Comparison of ENCODE assay signal across 13 mouse cellular contexts in genomic region chr4:156063861-156064509, GRCm38 (mm10). TPM values are rescaled to one million over a fixed set of nuclear protein-coding genes. Genes with fewer than 3 reads are reported as not detected.
DNase-seq lines count a peak whose midpoint lies in the region; ATAC-seq and TF ChIP-seq lines count a peak whose summit lies in the region.
"Had no signal": no experiment of that assay in that cellular context is flagged by ENCODE, and none has a peak within 500 bp of the region (broad histone marks: within the 10 kb centered on the region; RNA-seq: fewer than 3 reads in every experiment).

No protein-coding gene starts in this region.

- no peak for ATAC-seq in forebrain, embryonic 14.5 days
- no peak for ATAC-seq in midbrain, embryonic 14.5 days (ENCODE audit: low FRiP score, low TSS enrichment)
- ATAC-seq in CD4-positive, CD25-positive, alpha-beta regulatory T cell, adult 4 months, result no peak

- no peak for TF ChIP-seq POLR2A in kidney, adult 2 months (IDR thresholded peaks at IDR 0.05; ENCODE audit: low read depth, low read length)

- H3K27ac ChIP-seq in kidney, adult 2 months (ENCODE audit: insufficient read depth, low read depth, low read length), result 0 out of 2 replicates have a peak overlapping the region, but pooled peaks have one; percentile 1
- no peak overlapping the region for H3K27ac ChIP-seq in forebrain, embryonic 14.5 days (ENCODE audit: low read depth, low read length)
- peak overlapping the region; percentile 32; the same call in 1 of the 2 replicates for H3K27ac ChIP-seq in midbrain, embryonic 14.5 days (replicated peaks; ENCODE audit: low read depth, low read length)
- H3K27ac ChIP-seq: limb, embryonic 13.5 days had no signal

- H3K36me3 ChIP-seq in kidney, adult 2 months (ENCODE audit: control insufficient read depth, insufficient read depth, low read length), result no peaks in the 10 kb centered on the region
- H3K36me3 ChIP-seq in forebrain, embryonic 14.5 days (ENCODE audit: control insufficient read depth, insufficient read depth, low read length), result no peaks in the 10 kb centered on the region
- no peaks in the 10 kb centered on the region for H3K36me3 ChIP-seq in midbrain, embryonic 14.5 days (ENCODE audit: control insufficient read depth, insufficient read depth, low read length)
- H3K36me3 ChIP-seq: limb, embryonic 13.5 days had no signal

- no peak for TF ChIP-seq CTCF in kidney, adult 2 months (conservative IDR thresholded peaks at IDR 0.05; ENCODE audit: insufficient read depth, insufficient read length, low read depth, low read length)

- 50% methylated on average over 4 of the region's 4 CpGs for WGBS in kidney, adult 2 months
- 0% methylated on average over 4 of the region's 4 CpGs for WGBS in forebrain, embryonic 14.5 days
- WGBS in midbrain, embryonic 14.5 days, result 2% methylated on average over 4 of the region's 4 CpGs

- H3K4me1 ChIP-seq in kidney, adult 2 months (ENCODE audit: control insufficient read depth, insufficient read depth, low read length), result peaks cover 26% of the 10 kb centered on the region
- 0 out of 2 replicates have a peak, but pooled peaks cover 4% of the 10 kb centered on the region for H3K4me1 ChIP-seq in forebrain, embryonic 14.5 days (ENCODE audit: control insufficient read depth, insufficient read depth, low read length)
- H3K4me1 ChIP-seq in midbrain, embryonic 14.5 days (ENCODE audit: control insufficient read depth, insufficient read depth, low read length), result peaks cover 6% of the 10 kb centered on the region; the same call in 1 of the 2 replicates

- H3K27me3 ChIP-seq in kidney, adult 2 months (replicated peaks; ENCODE audit: control insufficient read depth, insufficient read depth, low read length), result no peaks in the 10 kb centered on the region
- H3K27me3 ChIP-seq in forebrain, embryonic 14.5 days (replicated peaks; ENCODE audit: control insufficient read depth, insufficient read depth, low read length), result no peaks in the 10 kb centered on the region
- no peaks in the 10 kb centered on the region for H3K27me3 ChIP-seq in midbrain, embryonic 14.5 days (ENCODE audit: control insufficient read depth, insufficient read depth, low read length)
- H3K27me3 ChIP-seq: limb, embryonic 13.5 days had no signal

- H3K9ac ChIP-seq in forebrain, embryonic 14.5 days (ENCODE audit: low read length), result no peak overlapping the region
- H3K9ac ChIP-seq in midbrain, embryonic 14.5 days (replicated peaks; ENCODE audit: low read length), result no peak overlapping the region
- H3K9ac ChIP-seq: limb, embryonic 13.5 days had no signal

- H3K9me3 ChIP-seq in forebrain, embryonic 14.5 days (replicated peaks; ENCODE audit: control insufficient read depth, low read length), result no peaks in the 10 kb centered on the region
- H3K9me3 ChIP-seq in midbrain, embryonic 14.5 days (ENCODE audit: control insufficient read depth, low read length), result no peaks in the 10 kb centered on the region
- H3K9me3 ChIP-seq: limb, embryonic 13.5 days had no signal

- H3K4me2 ChIP-seq in forebrain, embryonic 14.5 days (ENCODE audit: low read length), result no peak overlapping the region
- no peak overlapping the region for H3K4me2 ChIP-seq in midbrain, embryonic 14.5 days (ENCODE audit: low read length)
- H3K4me2 ChIP-seq: limb, embryonic 13.5 days had no signal

- DNase-seq in kidney, adult 2 months, result no peak
- no peak for DNase-seq in kidney, postnatal 25 days
- peak; percentile 71 for DNase-seq in ES-CJ7 (ENCODE audit: low read depth, low spot score)
- DNase-seq in forebrain, embryonic 14.5 days (ENCODE audit: low spot score), result peak; percentile 25
- DNase-seq in midbrain, embryonic 14.5 days, result peak; percentile 37
- DNase-seq in left cerebral cortex, adult 18-20 months (ENCODE audit: low spot score in 2 of 2), result no peak
- DNase-seq in natural killer cell, adult 2 months (ENCODE audit: low spot score in 2 of 2), result no peak
- DNase-seq: gastrocnemius, postnatal 10 days had no signal

- no peak overlapping the region for H3K4me3 ChIP-seq in kidney, adult 2 months (ENCODE audit: insufficient read depth, low read depth, low read length)
- no peak overlapping the region for H3K4me3 ChIP-seq in forebrain, embryonic 14.5 days (ENCODE audit: low read depth, low read length)
- H3K4me3 ChIP-seq in midbrain, embryonic 14.5 days (replicated peaks; ENCODE audit: low read depth, low read length), result no peak overlapping the region
- H3K4me3 ChIP-seq: limb, embryonic 13.5 days had no signal

RNA-seq across cellular contexts. Expression of gene Ttll10, which starts 4.8 kb away (rescaled TPM):
- polyA plus RNA-seq in kidney, adult 2 months (2012; rRNA removed), result 20.7 and 27.5 TPM in 2 replicates
- polyA plus RNA-seq in forebrain, embryonic 14.5 days (2014; fragmentation: Nextera tagmentation; extraction: Ambion mirVana), result not detected in 2 replicates
- polyA plus RNA-seq in midbrain, embryonic 14.5 days (2014; fragmentation: Nextera tagmentation; extraction: Ambion mirVana), result 0.28 TPM in 1 of 2 replicates, not detected in the other
- under 1 TPM; 0.35 to 0.81 TPM for polyA plus RNA-seq in CD4-positive, CD25-positive, alpha-beta regulatory T cell, adult 4 months (2017; shearing (Covaris generic))
- total RNA-seq in left cerebral cortex, adult 18-20 months (2021), result not detected
- total RNA-seq: gastrocnemius, postnatal 10 days; heart, postnatal 14 days had no signal
- polyA plus RNA-seq: C2C12 had no signal

RNA-seq across cellular contexts. Expression of gene Tnfrsf18, which starts 38.0 kb away (rescaled TPM):
- polyA plus RNA-seq in kidney, adult 2 months (2012; rRNA removed), result 0.95 and 4.0 TPM in 2 replicates
- polyA plus RNA-seq in forebrain, embryonic 14.5 days (2014; fragmentation: Nextera tagmentation; extraction: Ambion mirVana), result 0.40 and 0.53 TPM in 2 replicates
- polyA plus RNA-seq in midbrain, embryonic 14.5 days (2014; fragmentation: Nextera tagmentation; extraction: Ambion mirVana), result 1.4 and 2.4 TPM in 2 replicates
- polyA plus RNA-seq in CD4-positive, CD25-positive, alpha-beta regulatory T cell, adult 4 months (2017; shearing (Covaris generic)), result 100 to 1,000 TPM; 745 to 823 TPM
- total RNA-seq in left cerebral cortex, adult 18-20 months (2021), result not detected
- total RNA-seq: layer of hippocampus, adult 18-20 months had no signal

RNA-seq across cellular contexts. Expression of gene 9430015G10Rik, which starts 45.8 kb away (rescaled TPM):
- polyA plus RNA-seq in kidney, adult 2 months (2012; rRNA removed), result 8.7 and 11.7 TPM in 2 replicates
- 29.0 and 34.3 TPM in 2 replicates for polyA plus RNA-seq in forebrain, embryonic 14.5 days (2014; fragmentation: Nextera tagmentation; extraction: Ambion mirVana)
- 26.1 and 32.8 TPM in 2 replicates for polyA plus RNA-seq in midbrain, embryonic 14.5 days (2014; fragmentation: Nextera tagmentation; extraction: Ambion mirVana)
- polyA plus RNA-seq in CD4-positive, CD25-positive, alpha-beta regulatory T cell, adult 4 months (2017; shearing (Covaris generic)), result 10 to 100 TPM; 17.4 to 29.4 TPM
- 10 to 100 TPM; 29.4 to 30.7 TPM for total RNA-seq in left cerebral cortex, adult 18-20 months (2021)

RNA-seq across cellular contexts. Expression of gene Tnfrsf4, which starts 50.3 kb away (rescaled TPM):
- polyA plus RNA-seq in kidney, adult 2 months (2012; rRNA removed), result 1.6 and 3.8 TPM in 2 replicates
- polyA plus RNA-seq in forebrain, embryonic 14.5 days (2014; fragmentation: Nextera tagmentation; extraction: Ambion mirVana), result 0.43 and 0.60 TPM in 2 replicates
- polyA plus RNA-seq in midbrain, embryonic 14.5 days (2014; fragmentation: Nextera tagmentation; extraction: Ambion mirVana), result 0.47 and 0.49 TPM in 2 replicates
- 1,000 to 10,000 TPM; 1,065 to 1,393 TPM for polyA plus RNA-seq in CD4-positive, CD25-positive, alpha-beta regulatory T cell, adult 4 months (2017; shearing (Covaris generic))
- 1 to 10 TPM in 1 of 2 experiments, under 1 TPM in 1; 0.95 to 2.3 TPM for total RNA-seq in left cerebral cortex, adult 18-20 months (2021)

Comparison
In these comparisons a context has a peak if more than half of its experiments do, and no peak if none do; other contexts are left out.
1. DNase-seq: peak in ES-CJ7 (single experiment), forebrain, embryonic 14.5 days (single experiment) and midbrain, embryonic 14.5 days (single experiment); none in kidney, adult 2 months (single experiment), kidney, postnatal 25 days (0 of 2), left cerebral cortex, adult 18-20 months (0 of 2) and natural killer cell, adult 2 months (0 of 2).
2. RNA of gene Ttll10, which starts 4.8 kb away (polyA plus RNA-seq): 20.7 to 27.5 TPM in kidney, adult 2 months; 0.35 to 0.81 TPM in CD4-positive, CD25-positive, alpha-beta regulatory T cell, adult 4 months, 0.28 TPM in midbrain, embryonic 14.5 days and not detected in forebrain, embryonic 14.5 days; every median in the first group is over 10 times any median in the second.
3. RNA of gene Tnfrsf18, which starts 38.0 kb away (polyA plus RNA-seq): 745 to 823 TPM in CD4-positive, CD25-positive, alpha-beta regulatory T cell, adult 4 months; 0.95 to 4.0 TPM in kidney, adult 2 months, 1.4 to 2.4 TPM in midbrain, embryonic 14.5 days and 0.40 to 0.53 TPM in forebrain, embryonic 14.5 days; every median in the first group is over 100 times any median in the second.